In genomic region chr13:70883891-70884890, GRCm38 (mm10) we compare ENCODE assay signal across 8 mouse cellular contexts. TPM values are rescaled to one million over a fixed set of nuclear protein-coding genes. Genes with fewer than 3 reads are reported as not detected.
DNase-seq lines count a peak whose midpoint lies in the region; ATAC-seq and TF ChIP-seq lines count a peak whose summit lies in the region.
"Had no signal": no experiment of that assay in that cellular context is flagged by ENCODE, and none has a peak within 500 bp of the region (broad histone marks: within the 10 kb centered on the region; RNA-seq: fewer than 3 reads in every experiment).

No protein-coding gene starts in this region.

- H3K27ac ChIP-seq in forebrain, embryonic 16.5 days (ENCODE audit: low read length), result no peak overlapping the region
- H3K27ac ChIP-seq in olfactory bulb, adult 2 months (ENCODE audit: insufficient read depth, low read depth, low read length), result peak overlapping the region; percentile 80
- H3K27ac ChIP-seq: limb, embryonic 12.5 days had no signal

- DNase-seq in Muller cell, postnatal 12 days (ENCODE audit: inconsistent ontology term), result peak; percentile 75
- DNase-seq in adrenal gland, adult 2 months, result peak; percentile 28
- peak; percentile 79 to 82 for DNase-seq in heart, postnatal 10 days
- peak; percentile 66 for DNase-seq in left cerebral cortex, adult 11 months (ENCODE audit: low spot score)
- no peak for DNase-seq in urinary bladder, postnatal 10 days (ENCODE audit: low spot score)

- no peak overlapping the region for H3K4me3 ChIP-seq in forebrain, embryonic 16.5 days (replicated peaks; ENCODE audit: low read length)
- no peak overlapping the region for H3K4me3 ChIP-seq in olfactory bulb, adult 2 months (ENCODE audit: insufficient read depth, low read depth, low read length)
- H3K4me3 ChIP-seq: limb, embryonic 12.5 days had no signal

- TF ChIP-seq POLR2A in olfactory bulb, adult 2 months (IDR thresholded peaks at IDR 0.05; ENCODE audit: insufficient read depth, low read depth, low read length), result no peak

- ATAC-seq in forebrain, embryonic 16.5 days, result peak; percentile 94

- H3K27me3 ChIP-seq in forebrain, embryonic 16.5 days (replicated peaks; ENCODE audit: control insufficient read depth, insufficient read depth, low read length), result no peaks in the 10 kb centered on the region
- H3K27me3 ChIP-seq: limb, embryonic 12.5 days had no signal

- no peak overlapping the region for H3K9ac ChIP-seq in forebrain, embryonic 16.5 days (replicated peaks; ENCODE audit: low read depth, low read length)
- H3K9ac ChIP-seq: limb, embryonic 12.5 days had no signal

- TF ChIP-seq CTCF in olfactory bulb, adult 2 months (IDR thresholded peaks at IDR 0.05; ENCODE audit: insufficient read depth, low read depth, low read length), result no peak

- peaks cover 12% of the 10 kb centered on the region for H3K4me1 ChIP-seq in forebrain, embryonic 16.5 days (replicated peaks; ENCODE audit: control insufficient read depth, insufficient read depth, low read length)
- H3K4me1 ChIP-seq in olfactory bulb, adult 2 months (ENCODE audit: control insufficient read depth, insufficient read depth, low read length), result peaks cover 14% of the 10 kb centered on the region
- H3K4me1 ChIP-seq: limb, embryonic 12.5 days had no signal

- no peak overlapping the region for H3K4me2 ChIP-seq in forebrain, embryonic 16.5 days (ENCODE audit: low read length)
- H3K4me2 ChIP-seq: limb, embryonic 12.5 days had no signal

- H3K9me3 ChIP-seq in forebrain, embryonic 16.5 days (ENCODE audit: control insufficient read depth, low read length), result no peaks in the 10 kb centered on the region
- H3K9me3 ChIP-seq: limb, embryonic 12.5 days had no signal

- intact Hi-C loops in heart, postnatal 10 days (cut with DNase I), result loop anchor here (5.0 kb wide), 1 partner anchor 242 kb away; no protein-coding TSS in a partner anchor

- 45% methylated on average over 12 of the region's 12 CpGs for WGBS in forebrain, embryonic 16.5 days
- WGBS in olfactory bulb, adult 2 months, result 16% methylated on average over 12 of the region's 12 CpGs

- H3K36me3 ChIP-seq in forebrain, embryonic 16.5 days (ENCODE audit: control insufficient read depth, insufficient read depth), result no peaks in the 10 kb centered on the region
- H3K36me3 ChIP-seq: limb, embryonic 12.5 days had no signal

RNA-seq across cellular contexts. Expression of gene Adamts16, which starts 42.6 kb away (rescaled TPM):
- under 1 TPM; 0.17 to 0.29 TPM for total RNA-seq in adrenal gland, adult 2 months (2021)
- polyA plus RNA-seq in adrenal gland, adult 2 months (2012; rRNA removed), result 0.38 and 0.46 TPM in 2 replicates
- 0.71 and 1.1 TPM in 2 replicates for polyA plus RNA-seq in forebrain, embryonic 16.5 days (2015; fragmentation: Nextera tagmentation; extraction: Ambion mirVana)
- total RNA-seq in heart, postnatal 10 days (2021), result under 1 TPM; 0.55 to 0.60 TPM
- polyA plus RNA-seq in olfactory bulb, adult 2 months (2012; ENCODE audit: insufficient read depth, insufficient read length, low replicate concordance, missing spikeins), result not detected in 2 replicates
